Mouse (Mus musculus): ENCODE data around the gene Prss8. TPM values are rescaled to one million over a fixed set of nuclear protein-coding genes. Genes with fewer than 3 reads are reported as not detected.

The Prss8 gene
- polyA plus RNA-seq (2017; shearing (Covaris generic)), result 0.11 TPM

GRCm38 (mm10) chr7:127929923-127930322, at the start of gene Prss8:
Prss8 (minus strand) TSS chr7:127930104.

GRCm38 (mm10) chr7:127967004-127967921, 37.4 kb upstream of the Prss8 start, which contains the start of gene Fus:
Fus (plus strand) TSS chr7:127967457.

GRCm38 (mm10) chr7:127946470-127947023, 16.6 kb upstream of the Prss8 start, which contains the start of gene Prss36:
Prss36 (minus strand) TSS chr7:127946725.

GRCm38 (mm10) chr7:127912190-127912871, 17.6 kb downstream of the Prss8 start, which contains the start of gene Kat8:
Kat8 (plus strand) TSS chr7:127912516.

GRCm38 (mm10) chr7:127903971-127904796, 25.7 kb downstream of the Prss8 start, which contains the start of gene Bckdk:
Bckdk (plus strand) TSS chr7:127904082.

GRCm38 (mm10) chr7:127895442-127895841, 34.5 kb downstream of the Prss8 start, which contains the start of the genes Gm21974 and Vkorc1:
Gm21974 (minus strand) TSS chr7:127895454.
Vkorc1 (minus strand) TSS chr7:127895617.

GRCm38 (mm10) chr7:127890798-127891197, 39.1 kb downstream of the Prss8 start, which contains the start of gene Prss53:
Prss53 (minus strand) TSS chr7:127890970.

GRCm38 (mm10) chr7:127876467-127877348, 53.2 kb downstream of the Prss8 start, which contains the start of gene Zfp668:
Zfp668 (minus strand) TSS chr7:127876828.

GRCm38 (mm10) chr7:127876041-127876466, 53.9 kb downstream of the Prss8 start, which contains the start of gene Zfp646:
Zfp646 (plus strand) TSS chr7:127876221.

Other genes starting within 250 kb of the Prss8 start
- gene Bcl7c, start 221.2 kb downstream of the Prss8 start, polyA plus RNA-seq (2017; shearing (Covaris generic)), result 74.6 TPM
- not detected for gene Ctf1, start 217.4 kb downstream of the Prss8 start, polyA plus RNA-seq (2017; shearing (Covaris generic))
- not detected for gene Ctf2, start 197.9 kb downstream of the Prss8 start, polyA plus RNA-seq (2017; shearing (Covaris generic))
- 1.3 TPM for gene Fbxl19, start 185.6 kb downstream of the Prss8 start, polyA plus RNA-seq (2017; shearing (Covaris generic))
- 24.1 TPM for gene Orai3, start 160.3 kb downstream of the Prss8 start, polyA plus RNA-seq (2017; shearing (Covaris generic))
- gene Setd1a, start 153.4 kb downstream of the Prss8 start, polyA plus RNA-seq (2017; shearing (Covaris generic)), result 3.5 TPM
- not detected for gene Gm49388, start 144.5 kb downstream of the Prss8 start, polyA plus RNA-seq (2017; shearing (Covaris generic))
- gene Hsd3b7, start 129.5 kb downstream of the Prss8 start, polyA plus RNA-seq (2017; shearing (Covaris generic)), result 2.4 TPM
- 150 TPM for gene Stx4a, start 105.8 kb downstream of the Prss8 start, polyA plus RNA-seq (2017; shearing (Covaris generic))
- gene Stx1b, start 105.6 kb downstream of the Prss8 start, polyA plus RNA-seq (2017; shearing (Covaris generic)), result not detected
- gene Zfp646, start 53.9 kb downstream of the Prss8 start, polyA plus RNA-seq (2017; shearing (Covaris generic)), result 43.1 TPM
- 21.8 TPM for gene Zfp668, start 53.3 kb downstream of the Prss8 start, polyA plus RNA-seq (2017; shearing (Covaris generic))
- gene Prss53, start 39.1 kb downstream of the Prss8 start, polyA plus RNA-seq (2017; shearing (Covaris generic)), result 0.48 TPM
- gene Gm21974, start 34.6 kb downstream of the Prss8 start, polyA plus RNA-seq (2017; shearing (Covaris generic)), result not detected
- gene Vkorc1, start 34.5 kb downstream of the Prss8 start, polyA plus RNA-seq (2017; shearing (Covaris generic)), result 34.1 TPM
- 68.1 TPM for gene Bckdk, start 26.0 kb downstream of the Prss8 start, polyA plus RNA-seq (2017; shearing (Covaris generic))
- gene Kat8, start 17.6 kb downstream of the Prss8 start, polyA plus RNA-seq (2017; shearing (Covaris generic)), result 46.5 TPM
- 4.2 TPM for gene Prss36, start 16.6 kb upstream of the Prss8 start, polyA plus RNA-seq (2017; shearing (Covaris generic))
- 152 TPM for gene Fus, start 37.4 kb upstream of the Prss8 start, polyA plus RNA-seq (2017; shearing (Covaris generic))
- 292 TPM for gene Pycard, start 63.8 kb upstream of the Prss8 start, polyA plus RNA-seq (2017; shearing (Covaris generic))
- gene Trim72, start 73.8 kb upstream of the Prss8 start, polyA plus RNA-seq (2017; shearing (Covaris generic)), result not detected
- 0.92 TPM for gene Itgam, start 132.5 kb upstream of the Prss8 start, polyA plus RNA-seq (2017; shearing (Covaris generic))
- not detected for gene Gm49368, start 132.6 kb upstream of the Prss8 start, polyA plus RNA-seq (2017; shearing (Covaris generic))
- gene Itgax, start 199.4 kb upstream of the Prss8 start, polyA plus RNA-seq (2017; shearing (Covaris generic)), result 0.56 TPM
- 1.5 TPM for gene Itgad, start 224.3 kb upstream of the Prss8 start, polyA plus RNA-seq (2017; shearing (Covaris generic))